Mouse (Mus musculus): ENCODE results near the gene Zfp287. TPM values are rescaled to one million over a fixed set of nuclear protein-coding genes. Genes with fewer than 3 reads are reported as not detected.
"Not testable (repeated sequence)": the region's sequence is repeated elsewhere in the genome, so short reads cannot be mapped to it uniquely, and the experiment has no call there.

The Zfp287 gene
- total RNA-seq (2021): 1 to 10 TPM; 1.8 to 1.9 TPM
- long read RNA-seq, experiment 1, partial matches to known transcripts: 0 of 3 reads
- long read RNA-seq, experiment 1, other reads (novel, unspliced or antisense): 3 of 3 reads
- long read RNA-seq, experiment 2, partial matches to known transcripts: 0 of 1 reads
- long read RNA-seq, experiment 2, other reads (novel, unspliced or antisense): 1 of 1 reads

- peak; percentile 89 to 93 for DNase-seq
Observed at GRCm38 (mm10) chr11:62731311-62732021, at the start of gene Zfp287. TSS of gene Zfp287 (minus strand) at chr11:62731905.

- DNase-seq: no peak
Observed at GRCm38 (mm10) chr11:62776510-62776909, 44.8 kb upstream of the Zfp287 start.

- DNase-seq: no peak
Observed at GRCm38 (mm10) chr11:62760755-62761457, 29.2 kb upstream of the Zfp287 start.

DNA sequence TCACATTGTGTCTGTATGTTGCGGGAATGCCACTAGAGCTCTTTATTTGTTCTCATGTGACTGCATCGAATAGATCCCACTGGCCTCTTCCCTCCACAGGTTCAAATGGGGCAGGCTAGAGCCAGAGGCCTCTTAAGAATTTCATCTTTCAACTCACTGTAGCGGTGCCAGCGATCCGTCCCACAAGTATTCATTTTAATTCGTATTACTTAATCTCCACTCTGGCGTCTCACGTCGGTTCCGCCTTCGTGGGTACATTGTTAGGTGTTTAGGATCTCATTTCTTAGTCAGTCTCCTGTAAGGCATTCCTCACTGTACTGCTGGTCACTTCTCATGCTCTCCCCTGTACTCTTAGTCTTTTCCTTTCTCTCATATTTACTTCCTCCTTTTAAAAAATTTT, 26.8 kb upstream of the Zfp287 start:
- no peak for DNase-seq

GRCm38 (mm10) chr11:62757906-62758305, 26.2 kb upstream of the Zfp287 start:
- no peak for DNase-seq

GRCm38 (mm10) chr11:62757143-62757507, 25.4 kb upstream of the Zfp287 start:
- no peak for DNase-seq

DNA sequence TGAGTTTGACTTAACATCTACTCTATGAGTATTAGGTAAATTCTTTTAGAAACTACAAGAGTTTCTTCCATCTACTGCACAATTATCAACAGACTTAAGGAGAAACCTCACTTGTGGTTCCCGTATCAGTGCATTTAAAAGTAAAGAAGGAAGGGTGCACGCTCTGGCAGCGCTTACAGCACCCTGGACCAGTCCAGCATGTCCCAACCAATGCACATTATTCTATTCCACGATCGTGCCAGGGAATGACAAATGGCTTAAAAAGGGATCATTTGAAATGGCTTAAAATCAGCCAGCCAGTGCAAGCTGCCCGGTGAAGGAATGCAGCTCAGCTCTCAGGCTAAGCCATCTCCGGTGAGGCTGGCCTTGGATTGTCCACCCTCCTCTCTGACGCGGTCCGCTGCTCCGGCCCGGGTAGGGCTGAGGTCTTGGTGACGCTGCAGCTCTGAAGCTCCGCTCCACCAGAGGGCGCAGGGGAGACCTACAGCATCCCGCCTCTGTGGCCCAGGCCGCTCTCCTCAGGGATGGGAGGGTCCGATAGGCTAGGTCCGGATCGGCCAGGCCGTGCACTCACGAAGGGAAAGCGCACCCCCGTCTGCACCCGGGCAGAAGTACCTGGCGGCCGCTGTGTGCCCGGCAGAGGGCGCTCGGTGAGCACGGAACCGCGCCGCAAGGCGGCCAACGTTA, 24.9 kb upstream of the Zfp287 start:
- DNase-seq: peak; percentile 95 to 97

GRCm38 (mm10) chr11:62752780-62753179, 21.1 kb upstream of the Zfp287 start, which contains the start of gene Gm10428:
TSS of gene Gm10428 (plus strand) at chr11:62753100.
- no peak for DNase-seq

DNA sequence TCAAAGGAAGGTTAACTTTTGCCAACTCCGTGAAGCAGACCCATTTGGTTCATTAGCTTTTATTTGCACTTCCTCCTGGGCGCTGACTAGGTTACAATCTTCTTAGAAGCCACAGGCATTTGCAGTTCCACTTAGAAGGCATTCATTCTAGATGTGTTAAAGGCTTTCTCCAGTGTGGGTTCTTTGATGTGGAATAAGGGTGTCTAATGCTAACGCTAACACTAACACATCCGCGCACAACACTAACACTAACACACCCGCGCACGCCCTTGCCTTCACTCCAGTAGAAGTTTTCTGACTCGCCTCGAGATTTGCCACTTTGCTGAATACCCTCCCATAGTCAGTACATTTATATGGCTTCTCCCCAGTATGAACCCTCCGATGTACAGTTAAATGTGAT, 20.5 kb upstream of the Zfp287 start:
- no peak for DNase-seq

- DNase-seq: not testable (repeated sequence)
Observed at GRCm38 (mm10) chr11:62749445-62749844, 17.7 kb upstream of the Zfp287 start.

DNA sequence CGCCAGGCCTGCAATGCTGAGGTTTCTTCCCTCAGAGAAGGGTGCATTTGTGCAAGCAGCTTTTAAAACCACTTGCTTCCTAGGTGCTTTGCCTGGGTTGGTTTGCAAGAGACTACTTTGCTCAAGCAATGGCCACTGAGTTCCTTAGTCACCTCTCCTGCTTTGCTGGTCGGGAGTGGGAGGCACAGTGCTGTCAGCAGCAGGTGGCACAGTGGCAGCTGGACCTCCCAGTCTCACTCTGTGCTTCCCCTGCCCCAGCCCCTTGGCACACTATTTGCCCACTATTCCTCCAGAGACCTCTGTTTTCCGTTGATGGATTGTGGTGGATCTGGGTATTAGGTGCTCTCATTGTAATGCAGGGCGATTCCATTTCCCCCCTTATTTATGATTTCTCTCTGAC, 16.4 kb upstream of the Zfp287 start:
- DNase-seq: no peak

GRCm38 (mm10) chr11:62747227-62747626, 15.5 kb upstream of the Zfp287 start:
- DNase-seq: no peak

DNA sequence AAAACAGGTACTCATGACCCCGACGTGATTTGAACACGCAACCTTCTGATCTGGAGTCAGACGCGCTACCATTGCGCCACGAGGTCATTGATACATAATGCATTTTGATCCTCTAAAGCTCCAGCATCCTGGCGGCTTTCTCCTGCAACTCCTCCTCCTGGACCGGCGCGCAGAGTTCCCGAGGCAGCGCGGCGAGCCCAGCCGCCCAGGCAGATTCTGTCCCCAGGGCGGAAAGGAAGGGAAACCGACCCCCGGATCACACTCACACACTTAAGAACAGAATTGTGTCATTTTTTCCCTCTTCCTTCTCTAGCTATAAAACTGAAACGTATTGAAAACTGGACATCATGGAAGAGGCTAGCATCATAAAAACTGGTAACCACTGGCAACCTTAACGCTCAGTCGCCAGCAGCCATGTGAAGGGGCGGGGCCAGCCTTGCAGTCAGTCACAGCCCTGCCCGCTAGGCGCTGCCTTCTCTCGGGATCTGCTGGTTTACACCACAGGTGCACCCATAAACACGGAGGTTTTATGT, 14.4 kb upstream of the Zfp287 start:
- peak; percentile 67 to 81 for DNase-seq

GRCm38 (mm10) chr11:62744103-62744502, 12.4 kb upstream of the Zfp287 start:
- peak; percentile 53 to 82 for DNase-seq

- DNase-seq: no peak
Observed at GRCm38 (mm10) chr11:62742261-62742957, 10.7 kb upstream of the Zfp287 start.

- DNase-seq: no peak
Observed at GRCm38 (mm10) chr11:62741186-62741585, 9.5 kb upstream of the Zfp287 start.

GRCm38 (mm10) chr11:62732665-62733064, 960 bp upstream of the Zfp287 start:
- DNase-seq: no peak

DNA sequence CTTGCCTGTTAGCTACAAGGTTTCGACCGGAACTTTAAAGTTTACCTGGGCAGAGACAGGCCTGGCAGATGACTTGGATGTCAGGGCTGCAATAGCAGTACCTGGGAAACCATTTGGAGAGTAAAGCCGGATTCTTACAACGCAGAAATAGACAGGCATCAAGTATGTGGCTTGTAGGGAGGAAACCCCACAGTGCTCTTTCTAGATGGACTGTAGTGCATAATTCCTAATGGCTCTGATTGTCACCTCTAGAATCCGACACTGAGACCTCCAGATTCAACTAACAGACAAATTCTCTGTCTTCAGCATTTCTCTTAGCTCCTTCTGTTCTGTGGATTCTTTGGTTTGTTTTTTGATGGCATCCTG, 300 bp upstream of the Zfp287 start:
- DNase-seq: no peak

GRCm38 (mm10) chr11:62728276-62728675, 3.4 kb downstream of the Zfp287 start:
- DNase-seq: no peak

DNA sequence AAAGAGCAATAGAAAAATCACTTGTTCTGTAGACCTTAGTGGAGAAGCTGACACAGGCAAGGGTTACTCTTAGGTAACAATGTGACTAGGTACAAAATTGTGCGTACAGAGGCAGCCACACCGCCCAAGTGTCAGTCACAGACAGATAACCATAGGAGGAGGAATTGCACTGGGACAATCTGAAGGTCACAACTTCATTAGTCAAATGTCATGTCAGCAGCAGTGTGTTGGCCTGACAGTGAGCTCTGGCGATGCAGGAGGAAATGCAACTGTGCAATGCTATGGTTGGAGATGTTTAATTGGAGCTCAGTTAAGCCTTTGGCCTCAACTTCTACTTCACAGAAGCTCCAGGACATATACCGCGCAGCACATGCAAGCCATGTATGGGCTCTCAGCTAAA, 21.0 kb downstream of the Zfp287 start:
- DNase-seq: no peak

GRCm38 (mm10) chr11:62708252-62708651, 23.5 kb downstream of the Zfp287 start:
- DNase-seq: no peak

- DNase-seq: no peak
Observed at GRCm38 (mm10) chr11:62706141-62706540, 25.6 kb downstream of the Zfp287 start.

Data from heart, adult 18-20 months (tissue).